Mouse (Mus musculus) bone marrow macrophage, adult 2 months (primary cell): Measurements from ENCODE around the gene Flt3l.

Experiments
- CTCF ChIP-seq: IDR thresholded peaks from 2 replicates; pipeline ENCODE4 v1.5.1; 2012; ENCODE audit warnings: low read depth, mild to moderate bottlenecking, low read length, moderate library complexity
- POLR2A ChIP-seq: IDR thresholded peaks from 2 replicates; pipeline ENCODE4 v1.6.1; 2012; ENCODE audit warnings: mild to moderate bottlenecking, low read depth, low read length, borderline replicate concordance

DNA sequence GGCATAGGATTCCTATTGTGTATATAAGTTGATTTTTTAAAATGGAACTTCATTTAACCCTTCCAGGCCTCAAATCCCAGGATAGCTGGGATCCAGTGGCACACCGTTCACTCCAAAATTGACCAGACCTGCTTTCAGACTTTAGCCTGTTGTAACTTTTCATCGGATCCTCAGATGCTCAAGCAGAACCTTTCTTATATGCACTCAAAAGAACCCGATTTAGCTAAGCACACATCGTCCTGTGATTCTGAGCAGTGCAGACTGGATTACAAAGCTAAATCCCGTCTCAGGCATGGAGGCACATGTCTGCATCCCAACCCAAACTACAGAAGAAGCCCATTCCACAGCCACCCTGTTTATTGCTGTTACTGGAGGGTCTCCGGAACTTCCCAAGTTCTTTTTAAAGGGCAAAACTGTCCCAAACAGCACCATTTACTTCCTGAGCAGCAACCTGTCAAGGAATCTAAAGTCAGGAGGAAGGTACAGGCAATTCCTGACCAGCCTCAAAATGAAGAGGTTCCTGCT is 8.5 kb downstream of the Flt3l start:
- TF ChIP-seq CTCF (no peak), POLR2A (no peak)
